Mouse (Mus musculus): Measurements from ENCODE around the gene Srf.

DNA sequence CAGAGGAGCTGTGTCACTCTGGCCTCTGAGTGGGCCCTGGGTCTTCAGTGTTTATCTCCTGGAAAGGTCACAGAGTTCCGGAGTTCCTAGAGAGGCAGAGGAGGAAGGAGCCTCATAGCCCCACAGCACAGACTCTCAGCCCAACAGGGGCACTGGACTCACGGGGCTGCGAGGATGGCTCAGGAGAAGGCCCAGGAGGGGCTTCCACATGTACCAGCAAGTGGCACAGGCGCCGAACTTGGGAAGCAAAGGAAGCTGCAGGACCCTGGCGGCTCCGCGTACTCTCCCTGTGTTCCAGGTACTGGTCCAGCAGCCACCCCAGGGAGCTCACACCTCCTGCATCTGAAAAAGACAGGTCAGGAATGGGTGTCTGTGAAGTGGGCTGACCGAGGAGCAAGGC is 34.8 kb downstream of the Srf start:
- no peak for TF ChIP-seq CTCF (IDR thresholded peaks at IDR 0.05; ENCODE audit: low read depth)
- no peak for TF ChIP-seq EP300 (optimal IDR thresholded peaks at IDR 0.05)

Measured in stomach, postnatal 0 days (tissue).